Mouse (Mus musculus): Measurements from ENCODE around the gene Atf5.
A peak's percentile ranks its signal among the peaks of the same experiment; 100 is the strongest.

Gene Atf5

DNA sequence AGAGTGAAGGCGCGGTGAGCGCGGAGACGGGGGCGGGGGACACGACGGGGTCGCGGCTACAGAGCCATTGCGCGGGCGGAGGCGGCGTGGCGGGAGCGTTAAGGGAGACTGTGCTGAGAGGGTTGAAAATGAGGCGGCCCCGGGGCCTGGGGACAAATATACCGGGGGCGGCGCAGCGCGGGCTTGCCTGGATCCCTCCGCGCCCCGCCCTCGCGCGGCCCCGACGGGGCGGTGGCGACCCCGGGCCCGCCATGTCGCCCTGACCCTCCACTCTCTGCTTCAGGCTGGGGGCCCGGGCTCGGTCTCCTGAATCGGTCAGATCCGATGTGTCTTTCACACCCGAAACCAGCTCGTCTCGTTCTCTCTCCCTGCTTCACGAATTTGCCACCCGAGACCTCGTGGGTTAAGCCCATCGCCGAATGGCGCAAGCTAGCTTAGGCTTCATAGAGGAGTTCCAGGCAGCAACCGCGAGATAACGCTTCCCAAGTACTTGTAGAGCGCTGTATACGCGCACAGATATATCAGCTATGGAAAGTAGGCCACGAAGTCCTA, at the start of gene Atf5:
TSS of gene Atf5 (minus strand) at position 189 of the 552 bp plus-strand sequence.
- no peak for DNase-seq (ENCODE audit: extremely low spot score, low read depth, low spot score)

DNA sequence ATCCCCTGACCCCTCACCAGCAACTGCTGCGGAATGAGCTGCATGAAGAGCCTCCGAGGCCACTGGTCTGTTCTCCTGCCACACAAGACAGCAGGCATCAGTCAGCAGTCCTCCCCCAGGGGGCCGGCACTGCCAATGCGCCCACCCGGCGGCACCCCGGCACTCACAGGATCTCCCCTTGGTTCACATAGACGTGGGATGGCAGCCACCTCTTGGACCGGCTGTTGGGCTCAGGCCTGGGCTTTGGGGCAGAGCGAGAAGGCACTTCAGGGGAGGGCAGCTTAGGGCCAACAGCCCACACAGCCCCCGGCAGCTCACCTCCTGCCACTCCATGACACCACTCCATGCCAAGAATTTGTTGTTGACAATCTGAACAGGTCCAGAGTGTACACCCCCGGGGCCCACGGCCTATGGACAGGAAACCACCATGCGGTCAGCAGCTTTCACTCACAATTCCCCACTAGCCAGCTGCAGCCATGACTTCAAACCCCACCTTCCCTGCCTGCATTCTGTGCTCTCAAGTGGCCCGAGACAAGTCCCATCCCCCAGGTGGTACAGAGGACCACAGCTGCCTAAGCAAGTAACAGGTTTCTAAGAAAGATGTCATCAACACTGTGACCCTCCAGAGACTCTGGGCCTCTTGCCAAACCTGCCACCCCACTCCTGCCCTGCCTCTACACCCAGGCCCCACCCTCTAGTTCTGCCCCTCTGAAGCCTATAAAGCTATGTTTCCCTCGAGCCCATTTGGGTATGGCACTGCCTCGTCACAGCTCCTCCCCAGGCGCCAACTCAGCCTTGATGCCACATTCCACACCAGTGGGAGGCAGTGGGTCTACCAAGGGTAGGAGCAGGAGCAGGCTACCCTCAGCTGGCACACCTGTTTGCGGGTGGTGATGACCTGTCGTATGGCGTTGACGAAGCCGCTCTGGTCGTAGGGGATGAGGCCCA, 48.4 kb upstream of the Atf5 start:
- no peak for DNase-seq (ENCODE audit: extremely low spot score, low read depth, low spot score)

DNA sequence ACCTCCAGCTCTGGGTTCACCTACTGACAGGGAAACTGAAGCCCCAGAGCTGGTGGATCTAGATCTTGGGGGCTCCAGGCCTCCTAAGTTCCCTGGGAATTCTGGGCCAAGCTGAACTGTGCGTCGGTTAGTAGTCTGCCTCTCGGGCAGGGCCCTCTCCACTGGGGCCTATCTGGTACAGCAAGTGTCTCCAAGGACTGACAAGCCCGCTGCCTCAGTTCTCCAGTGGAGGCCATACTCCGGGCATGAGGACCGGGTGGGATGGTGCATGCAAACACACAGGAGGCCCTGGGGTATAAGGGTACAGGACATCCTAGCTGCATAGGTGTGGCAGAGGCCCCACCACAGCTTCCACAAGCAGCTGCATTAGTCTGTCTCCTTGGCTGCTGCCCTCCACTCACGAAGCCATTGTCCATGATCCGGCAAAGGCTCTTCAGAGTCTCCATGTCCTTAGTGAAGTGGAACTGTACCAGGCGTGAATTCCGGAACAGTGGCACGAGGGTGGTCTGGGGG, 47.6 kb upstream of the Atf5 start:
- no peak for DNase-seq (ENCODE audit: extremely low spot score, low read depth, low spot score)

DNA sequence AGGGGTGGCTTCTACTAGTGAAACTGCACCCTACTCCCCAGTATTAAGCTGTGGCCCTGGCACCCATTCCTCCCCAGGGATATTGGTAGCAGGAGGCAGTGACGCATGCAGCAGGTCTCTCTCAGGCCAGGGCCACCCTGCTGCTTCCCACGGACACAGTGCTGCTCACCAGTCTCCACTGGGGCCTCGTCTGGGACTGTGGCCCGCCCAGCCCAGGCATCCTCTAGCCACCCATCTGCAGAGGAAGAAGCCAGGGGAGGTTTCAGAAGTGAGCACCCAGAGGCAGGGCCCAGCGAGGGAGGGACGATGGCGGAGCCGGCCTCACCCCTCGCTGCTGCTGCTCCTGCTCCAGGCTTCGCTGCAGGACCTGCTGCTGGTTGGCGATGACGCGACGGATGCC, 46.8 kb upstream of the Atf5 start:
- no peak for DNase-seq (ENCODE audit: extremely low spot score, low read depth, low spot score)

DNA sequence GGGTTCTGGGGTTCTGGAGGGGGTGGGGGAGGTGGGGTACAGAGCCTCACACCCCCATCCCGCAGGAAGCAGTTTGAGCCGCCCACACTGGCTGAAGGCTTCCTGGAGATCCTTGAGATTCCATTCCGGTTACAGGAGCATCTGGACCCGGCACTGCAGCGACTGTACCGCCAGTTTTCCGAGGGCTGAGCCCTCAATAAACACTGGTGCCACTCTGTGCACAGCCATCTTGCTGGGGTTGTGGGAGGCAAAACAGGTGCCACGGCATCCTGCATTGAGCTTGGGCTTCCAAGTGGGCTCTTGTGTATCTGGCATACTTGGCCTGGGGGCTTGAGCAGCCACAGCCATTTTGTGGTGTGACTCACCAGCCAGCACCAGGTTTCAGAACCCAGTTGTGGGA, 46.0 kb upstream of the Atf5 start:
- no peak for DNase-seq (ENCODE audit: extremely low spot score, low read depth, low spot score)

DNA sequence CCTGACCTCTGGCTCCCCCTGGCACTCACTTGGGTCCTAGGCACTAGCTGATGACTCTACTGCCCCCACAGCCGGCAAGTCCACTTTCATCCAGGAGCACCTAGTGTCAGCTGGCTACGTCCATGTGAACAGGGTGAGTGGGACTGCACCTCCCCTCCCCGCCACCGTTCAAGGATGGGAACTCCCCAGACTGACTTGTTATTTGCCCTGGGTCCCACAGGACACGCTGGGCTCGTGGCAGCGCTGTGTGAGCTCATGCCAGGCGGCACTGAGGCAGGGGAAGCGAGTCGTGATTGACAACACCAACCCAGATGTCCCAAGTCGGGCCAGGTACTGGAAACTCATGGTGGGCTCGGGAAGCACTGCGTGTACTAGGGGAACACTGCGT, 45.0 kb upstream of the Atf5 start:
- no peak for DNase-seq (ENCODE audit: extremely low spot score, low read depth, low spot score)

DNA sequence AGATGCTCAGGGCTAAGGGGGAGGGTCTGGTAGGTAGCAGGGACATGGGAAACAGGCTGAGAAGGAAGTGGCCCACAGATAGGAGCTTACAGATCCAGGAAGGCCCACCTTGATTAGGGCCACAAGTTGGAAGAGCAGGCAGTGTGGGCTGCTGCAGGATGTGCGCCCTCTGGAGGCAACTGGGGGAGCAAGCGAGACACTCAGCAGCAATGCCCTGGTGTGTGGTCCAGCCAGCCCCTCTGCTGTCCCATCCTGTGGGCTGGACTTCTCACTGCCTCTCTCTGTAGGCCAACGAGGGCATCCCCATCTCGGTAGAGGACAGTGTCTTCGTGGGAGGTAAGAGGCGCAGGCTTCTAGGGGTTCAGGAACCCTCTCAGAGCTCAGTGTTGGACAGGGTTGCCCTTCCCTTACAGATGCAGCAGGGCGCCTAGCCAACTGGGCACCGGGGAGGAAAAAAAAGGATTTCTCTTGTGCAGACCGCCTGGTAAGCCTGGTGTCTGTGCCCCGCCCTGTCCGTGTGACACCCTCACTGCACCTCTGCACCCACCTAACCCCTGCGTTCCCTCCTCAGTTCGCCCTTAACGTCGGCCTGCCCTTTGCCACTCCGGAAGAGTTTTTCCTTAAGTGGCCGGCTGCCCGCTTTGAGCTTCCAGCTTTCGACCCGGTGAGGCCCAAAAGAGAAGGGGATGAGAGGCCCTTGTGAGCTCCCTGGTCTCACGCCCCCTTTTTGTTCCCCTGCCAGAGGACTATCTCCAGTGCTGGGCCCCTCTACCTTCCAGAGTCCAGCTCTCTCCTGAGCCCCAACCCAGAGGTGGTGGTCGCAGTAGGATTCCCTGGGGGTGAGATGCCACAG, 44.3 kb upstream of the Atf5 start:
- no peak for DNase-seq (ENCODE audit: extremely low spot score, low read depth, low spot score)

DNA sequence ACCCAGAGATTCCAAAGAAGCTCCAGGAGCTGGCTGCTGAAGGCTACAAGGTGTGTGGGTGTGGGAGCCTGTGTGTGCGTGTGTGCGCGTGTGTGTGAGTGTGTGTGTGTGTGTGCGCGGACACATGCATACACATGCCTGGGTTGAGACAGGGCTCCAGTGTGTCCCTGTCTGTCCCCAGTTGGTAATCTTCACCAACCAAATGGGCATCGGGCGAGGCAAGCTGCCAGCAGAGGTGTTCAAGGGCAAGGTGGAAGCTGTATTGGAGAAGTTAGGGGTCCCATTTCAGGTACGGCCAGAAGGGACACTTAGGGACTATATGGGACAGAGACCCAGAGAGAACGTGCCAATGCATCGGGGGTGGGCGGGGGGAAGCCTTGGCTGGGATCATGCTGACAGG, 43.4 kb upstream of the Atf5 start:
- DNase-seq (ENCODE audit: extremely low spot score, low read depth, low spot score), result no peak

DNA sequence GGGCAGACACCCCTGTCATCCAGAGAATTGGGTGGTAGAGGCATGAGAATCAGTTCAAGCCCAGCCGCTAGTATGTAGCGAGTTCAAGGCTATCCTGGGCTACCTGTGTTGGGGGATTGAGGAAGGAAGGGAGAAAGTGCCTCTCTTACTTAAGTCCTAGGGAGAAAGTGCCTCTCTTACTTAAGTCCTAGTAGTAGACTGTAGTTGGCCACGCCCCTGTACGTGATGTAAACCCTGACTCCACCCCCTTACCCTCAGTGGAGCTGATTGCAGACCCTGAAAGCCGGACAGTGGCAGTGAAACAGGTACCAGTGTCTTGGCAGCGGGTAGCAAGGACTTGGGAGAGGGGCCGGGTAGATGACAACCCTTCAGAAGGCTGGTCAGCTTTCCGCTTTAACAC, 41.4 kb upstream of the Atf5 start:
- DNase-seq (ENCODE audit: extremely low spot score, low read depth, low spot score), result no peak

DNA sequence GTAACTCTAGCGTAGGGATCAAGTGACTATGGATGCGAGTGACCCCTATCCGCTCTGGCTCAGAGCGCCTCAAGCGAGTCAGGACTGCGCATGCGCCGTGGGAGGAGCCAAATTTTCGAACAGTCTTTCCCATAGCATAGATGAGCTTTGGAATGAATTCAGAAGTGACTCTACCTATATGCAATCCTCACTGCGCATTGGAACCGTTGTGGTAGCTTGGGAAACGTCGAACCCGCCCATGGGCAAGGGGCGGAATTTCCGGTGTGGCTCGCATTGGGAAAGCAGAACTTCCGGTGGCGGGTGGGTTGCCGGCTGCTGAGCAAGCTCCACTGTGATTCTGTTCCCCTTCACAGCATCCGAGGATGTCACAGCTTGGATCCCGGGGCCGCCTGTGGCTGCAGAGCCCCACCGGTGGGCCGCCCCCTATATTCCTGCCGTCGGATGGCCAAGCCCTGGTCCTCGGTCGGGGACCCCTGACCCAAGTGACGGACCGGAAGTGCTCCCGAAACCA, 40.6 kb upstream of the Atf5 start, which contains the start of gene Pnkp:
TSS of gene Pnkp (plus strand) at position 98 of the 511 bp plus-strand sequence.
- peak; percentile 67 for DNase-seq (ENCODE audit: extremely low spot score, low read depth, low spot score)

DNA sequence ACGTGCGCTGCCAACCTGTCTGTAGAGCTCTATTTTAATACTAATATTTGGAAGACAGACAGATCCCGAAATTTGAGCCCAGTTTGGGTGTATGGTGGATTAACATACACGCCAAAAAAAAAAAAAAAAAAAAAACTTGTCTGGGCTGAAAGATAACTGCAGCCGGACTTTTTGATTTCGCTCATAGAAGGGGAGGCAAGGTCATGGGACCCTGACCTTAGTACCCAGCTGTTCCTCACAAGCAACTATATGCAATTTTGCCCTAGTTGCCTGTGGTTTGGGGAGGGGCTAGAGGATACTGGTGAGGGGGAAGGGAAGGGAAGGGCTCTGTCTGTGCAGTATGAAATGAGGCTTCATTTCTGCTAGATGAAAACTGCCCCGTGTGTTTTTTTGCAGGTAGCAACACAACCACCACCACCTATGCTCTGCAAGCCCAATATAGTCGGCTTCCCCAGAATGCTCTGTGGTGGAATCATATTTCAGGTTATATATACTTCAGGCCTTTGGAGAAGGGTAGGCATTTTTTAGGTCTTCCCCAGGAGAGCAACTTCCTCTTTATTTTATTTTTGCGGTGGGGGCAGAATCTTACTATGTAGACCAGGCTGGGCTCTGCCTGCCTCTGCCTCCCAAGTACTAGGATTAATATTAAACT, 39.9 kb upstream of the Atf5 start:
- no peak for DNase-seq (ENCODE audit: extremely low spot score, low read depth, low spot score)

DNA sequence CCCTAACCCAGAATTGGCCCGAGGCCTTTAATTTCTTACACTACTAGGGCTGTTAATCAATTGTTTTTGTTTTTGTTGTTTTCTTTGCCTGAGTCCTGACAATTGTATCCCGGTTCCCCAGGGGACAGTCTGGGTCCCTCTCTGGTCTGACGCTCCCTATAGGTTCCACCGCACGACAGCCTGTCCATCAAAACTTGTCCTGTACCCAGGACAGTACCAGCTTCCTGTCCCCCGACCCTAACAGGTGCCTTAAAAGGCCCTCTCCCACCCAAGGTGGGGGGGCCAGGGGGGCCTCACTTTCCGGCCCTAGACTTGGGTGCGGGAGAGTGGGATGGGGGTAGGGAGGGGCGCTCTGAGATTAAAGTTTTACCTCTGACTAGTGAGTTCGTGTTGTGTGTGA, 38.6 kb upstream of the Atf5 start:
- no peak for DNase-seq (ENCODE audit: extremely low spot score, low read depth, low spot score)

DNA sequence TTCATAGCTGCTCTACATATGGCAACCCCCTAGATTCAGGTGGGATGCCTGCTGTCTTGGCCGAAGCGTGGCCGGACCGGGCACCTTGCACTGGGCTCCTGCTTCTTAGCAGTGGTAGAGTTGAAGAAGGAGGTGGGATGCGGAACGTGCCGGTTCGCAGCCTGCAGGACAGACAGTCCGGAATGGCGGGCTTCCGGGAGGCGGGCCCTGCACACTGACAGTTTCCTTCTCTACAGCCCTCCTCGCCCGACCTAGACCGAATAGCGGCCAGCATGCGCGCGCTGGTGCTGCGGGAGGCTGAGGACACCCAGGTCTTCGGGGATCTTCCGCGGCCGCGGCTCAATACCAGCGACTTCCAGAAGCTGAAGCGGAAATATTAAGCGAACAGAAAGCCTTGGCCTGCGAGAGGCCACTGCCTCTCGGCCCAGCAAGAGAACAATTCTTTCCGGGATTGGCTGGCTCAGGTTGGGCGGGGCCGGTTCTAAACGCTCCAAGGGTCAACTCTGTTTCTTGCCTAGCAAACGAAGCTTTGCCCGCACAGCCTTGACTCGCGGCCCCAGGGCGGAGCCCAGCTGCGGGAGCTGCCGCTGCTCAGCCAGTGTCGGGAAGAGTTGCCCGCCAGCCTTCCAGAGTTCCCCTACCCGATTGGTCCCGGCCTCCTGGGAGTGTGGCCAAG, 38.0 kb upstream of the Atf5 start:
- DNase-seq (ENCODE audit: extremely low spot score, low read depth, low spot score), result no peak

DNA sequence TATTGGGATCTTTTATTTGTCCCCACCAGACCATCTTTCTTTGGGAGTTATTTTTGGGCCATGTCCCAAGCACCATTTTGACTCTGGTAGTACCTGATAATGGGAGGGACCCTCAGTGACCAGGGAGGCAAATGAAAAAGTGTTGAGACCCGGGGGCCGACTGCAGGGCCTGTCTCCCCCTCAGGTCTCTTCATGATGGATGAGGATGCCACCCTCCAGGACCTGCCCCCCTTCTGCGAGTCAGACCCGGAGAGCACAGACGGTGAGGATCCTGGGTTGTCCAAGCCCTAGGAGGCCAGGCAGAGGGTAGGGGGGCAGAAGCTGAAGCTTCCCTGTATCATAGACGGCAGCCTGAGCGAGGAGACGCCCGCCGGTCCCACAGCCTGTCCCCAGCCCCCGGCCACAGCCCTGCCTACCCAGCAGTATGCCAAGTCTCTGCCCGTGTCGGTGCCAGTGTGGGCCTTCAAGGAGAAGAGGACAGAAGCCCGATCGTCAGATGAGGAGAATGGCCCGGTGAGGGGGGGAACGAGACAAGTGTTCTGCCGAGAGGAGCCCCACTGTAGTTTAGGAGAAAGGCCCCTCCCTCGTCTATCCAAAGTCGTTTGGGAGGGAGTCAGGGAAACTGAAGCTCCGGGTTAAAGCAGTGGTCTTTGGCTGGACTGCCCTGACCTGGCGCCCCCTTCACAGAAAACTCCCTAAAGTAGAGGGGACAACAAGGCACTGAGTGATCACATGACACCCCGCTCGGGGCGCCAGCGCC, 37.3 kb upstream of the Atf5 start:
- no peak for DNase-seq (ENCODE audit: extremely low spot score, low read depth, low spot score)

DNA sequence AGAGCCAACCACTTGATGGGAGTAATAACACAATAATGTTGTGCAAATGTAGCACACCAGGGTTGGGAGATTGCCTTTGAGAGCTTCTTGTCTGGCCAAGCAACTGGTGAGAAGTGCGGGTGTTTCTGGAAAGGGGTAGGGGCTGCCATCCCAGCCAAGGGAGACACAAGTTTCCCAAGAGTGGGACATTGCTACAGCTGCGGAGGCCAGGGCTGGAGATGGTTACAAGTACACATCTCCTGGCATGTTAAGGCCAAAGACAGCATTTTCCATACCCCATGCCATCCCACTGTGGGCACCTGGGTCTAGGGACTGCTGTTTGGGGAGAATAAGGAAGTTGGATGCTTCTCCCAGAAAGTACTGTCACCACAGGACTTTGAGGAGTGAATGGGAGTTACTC, 36.6 kb upstream of the Atf5 start:
- DNase-seq (ENCODE audit: extremely low spot score, low read depth, low spot score), result no peak

DNA sequence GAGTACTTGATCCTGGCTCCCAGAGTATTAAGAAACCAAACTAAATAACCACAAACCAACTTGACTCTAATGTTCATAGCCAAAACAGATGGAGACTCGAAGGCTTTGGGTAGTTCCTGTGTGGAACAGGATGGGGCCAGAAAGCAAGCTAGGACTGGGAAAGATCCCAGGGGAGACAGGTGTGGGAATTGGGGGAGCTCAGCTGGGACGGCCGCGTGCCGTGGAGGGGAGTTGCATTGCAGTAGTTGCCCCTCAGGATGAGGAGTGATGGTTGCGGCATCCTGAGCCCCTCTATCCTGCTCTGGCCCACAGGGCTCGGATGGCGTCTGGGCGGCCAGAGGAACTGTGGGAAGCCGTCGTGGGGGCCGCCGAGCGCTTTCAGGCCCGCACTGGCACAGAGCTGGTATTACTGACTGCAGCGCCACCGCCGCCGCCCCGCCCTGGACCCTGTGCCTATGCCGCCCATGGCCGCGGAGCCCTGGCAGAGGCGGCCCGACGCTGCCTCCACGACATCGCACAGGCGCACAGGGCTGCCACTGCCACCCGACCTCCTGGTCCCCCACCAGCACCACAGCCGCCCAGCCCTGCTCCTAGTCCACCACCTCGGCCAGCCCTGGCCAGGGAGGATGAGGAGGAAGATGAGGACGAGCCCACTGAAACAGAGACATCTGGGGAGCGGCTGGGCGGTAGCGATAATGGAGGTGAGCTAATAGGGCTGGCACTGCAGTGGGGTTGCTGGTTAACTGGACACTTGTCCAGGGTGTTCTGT, 36.0 kb upstream of the Atf5 start:
- no peak for DNase-seq (ENCODE audit: extremely low spot score, low read depth, low spot score)

DNA sequence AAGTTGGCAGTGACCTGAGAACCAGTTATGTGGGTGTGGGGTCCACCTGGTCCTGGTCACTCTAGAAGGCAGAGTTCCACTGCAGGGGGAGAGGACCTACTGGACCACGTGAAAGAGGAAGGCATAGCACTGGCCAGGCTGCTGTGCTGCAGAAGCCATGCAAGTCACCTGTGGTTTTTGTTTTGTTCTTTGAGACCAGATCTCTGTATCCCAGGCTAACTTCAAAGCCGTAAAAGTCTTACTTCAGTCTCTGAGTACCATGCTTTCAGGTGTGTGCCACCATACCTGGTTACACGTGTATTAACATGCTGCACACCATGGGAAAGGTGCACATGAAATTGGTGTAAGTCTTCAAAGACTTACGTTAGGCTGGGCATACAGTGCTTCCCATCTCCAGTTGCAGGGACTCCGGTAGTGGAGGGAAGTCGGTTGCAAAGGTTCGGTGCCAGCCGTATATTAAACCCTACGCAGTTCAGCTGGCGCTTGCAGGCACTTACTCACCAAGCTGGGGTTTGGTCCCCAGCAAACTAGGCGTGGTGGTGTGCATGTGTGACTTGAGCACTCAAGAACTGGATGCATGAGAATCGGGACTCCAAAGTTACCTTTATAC, 35.3 kb upstream of the Atf5 start:
- no peak for DNase-seq (ENCODE audit: extremely low spot score, low read depth, low spot score)
